Mouse (Mus musculus): ENCODE results near the gene Rspry1.

Gene Rspry1

DNA sequence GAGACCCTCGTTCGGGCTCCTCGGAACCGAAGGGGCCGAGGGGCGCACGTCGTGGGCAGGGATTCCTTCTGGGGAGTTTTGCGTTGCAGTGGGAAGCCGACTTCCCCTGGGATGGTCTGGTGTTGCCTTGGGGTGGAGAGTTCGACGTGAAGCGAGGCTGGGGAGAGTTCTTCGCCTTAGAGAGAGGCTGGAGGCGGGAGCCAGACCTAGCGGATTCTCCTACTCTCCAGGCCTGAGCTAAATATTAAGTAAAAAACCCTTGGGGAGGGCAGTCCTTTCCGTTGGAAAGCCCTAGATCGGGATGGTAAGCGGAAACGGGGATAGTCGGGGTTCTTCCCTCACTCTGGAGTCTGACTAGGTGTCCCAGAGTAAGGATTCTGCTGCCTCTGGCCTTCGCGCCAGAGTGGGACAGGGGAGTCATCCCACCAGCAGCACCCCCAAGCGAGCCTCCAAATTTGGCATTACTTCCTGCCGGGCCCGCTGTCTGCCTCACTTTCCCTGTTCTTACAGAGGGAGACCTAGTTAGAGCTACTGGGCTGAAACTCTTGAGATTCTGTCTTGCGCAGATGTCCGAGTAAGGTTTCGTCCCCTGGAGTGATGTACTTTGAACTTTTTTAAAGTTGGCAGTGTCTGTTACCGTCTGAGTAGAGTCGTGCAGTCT, 864 bp downstream of the Rspry1 start:
- DNase-seq (ENCODE audit: low read depth in 2 of 2, low spot score in 2 of 2) = peak; percentile 8 to 26

GRCm38 (mm10) chr8:94604030-94604429, 2.3 kb downstream of the Rspry1 start:
- no peak for DNase-seq (ENCODE audit: low read depth in 2 of 2, low spot score in 2 of 2)

DNA sequence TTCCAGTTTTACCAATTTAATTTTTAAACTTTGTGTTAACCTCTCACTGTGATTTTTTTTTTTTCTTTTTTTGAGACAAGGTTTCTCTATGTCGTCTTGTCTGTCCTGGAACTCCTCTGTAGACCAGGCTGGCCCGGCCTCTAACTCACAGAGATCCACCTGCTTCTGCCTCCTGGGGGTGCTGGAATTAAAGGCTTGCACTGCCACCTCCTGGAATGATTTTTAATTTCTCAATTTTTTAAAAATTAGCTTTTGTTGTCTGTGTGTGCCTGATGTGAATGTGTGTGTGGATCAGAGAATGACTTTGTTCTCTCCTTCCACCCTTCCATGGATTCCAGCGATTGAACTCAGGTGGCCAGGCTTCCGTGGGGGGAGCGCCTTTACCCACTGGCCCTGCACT, 5.3 kb downstream of the Rspry1 start:
- DNase-seq (ENCODE audit: low read depth in 2 of 2, low spot score in 2 of 2) = no peak

- DNase-seq (ENCODE audit: low read depth in 2 of 2, low spot score in 2 of 2) = no peak
These were observed 23.1 kb downstream of the Rspry1 start for GRCm38 (mm10) chr8:94624885-94625284.

DNA sequence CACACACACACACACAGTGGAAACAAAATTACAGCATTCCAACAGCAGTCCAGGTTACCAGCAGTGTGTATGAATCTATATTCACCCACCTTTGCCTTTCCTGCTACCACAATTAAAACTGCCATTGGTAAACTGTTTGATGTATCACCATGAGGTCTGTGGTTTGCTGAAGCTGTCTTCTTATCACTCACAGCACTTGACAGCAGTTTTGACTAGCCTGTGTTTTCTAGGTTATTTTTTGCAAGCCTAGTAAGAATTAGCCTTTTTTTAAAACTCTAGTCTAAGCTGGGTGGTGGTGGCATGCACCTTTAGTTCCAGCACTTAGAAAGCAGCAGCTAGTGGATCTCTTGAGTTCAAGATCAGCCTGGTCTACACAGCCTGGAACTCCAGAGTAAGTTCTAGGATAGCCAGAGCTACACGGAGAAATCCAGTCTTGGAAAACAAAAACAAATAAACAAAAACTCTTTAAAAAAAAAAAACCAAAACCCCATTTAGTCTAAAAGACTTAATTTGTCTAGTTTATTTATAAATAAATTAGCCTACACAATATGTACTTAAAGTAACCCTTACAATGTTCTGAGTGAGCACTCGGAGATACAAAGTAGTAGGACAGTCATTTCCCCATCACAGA, 31.9 kb downstream of the Rspry1 start:
- peak in 1 of 2 experiments; percentile 7 for DNase-seq (ENCODE audit: low read depth in 2 of 2, low spot score in 2 of 2)

DNA sequence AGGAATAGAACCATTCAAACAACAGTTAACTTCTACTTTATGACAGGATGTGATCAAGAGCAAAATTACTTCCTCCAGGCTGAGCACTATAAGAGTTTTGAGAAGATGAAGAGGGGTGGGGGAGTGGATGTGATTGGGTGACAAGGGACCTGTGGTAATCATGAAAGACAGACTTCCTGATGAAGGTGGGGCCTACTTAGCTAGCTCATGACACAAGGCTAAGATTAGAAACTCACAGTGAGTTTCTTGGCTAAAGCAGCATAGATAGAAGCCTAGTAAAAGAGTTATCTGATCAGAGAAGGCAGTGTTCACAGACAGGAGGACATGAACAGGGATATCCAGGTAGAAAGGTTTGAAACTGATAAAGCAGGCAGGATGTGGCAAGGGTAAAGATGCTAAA, 32.5 kb downstream of the Rspry1 start:
- peak; percentile 51 to 60 for DNase-seq (ENCODE audit: low read depth in 2 of 2, low spot score in 2 of 2)

DNA sequence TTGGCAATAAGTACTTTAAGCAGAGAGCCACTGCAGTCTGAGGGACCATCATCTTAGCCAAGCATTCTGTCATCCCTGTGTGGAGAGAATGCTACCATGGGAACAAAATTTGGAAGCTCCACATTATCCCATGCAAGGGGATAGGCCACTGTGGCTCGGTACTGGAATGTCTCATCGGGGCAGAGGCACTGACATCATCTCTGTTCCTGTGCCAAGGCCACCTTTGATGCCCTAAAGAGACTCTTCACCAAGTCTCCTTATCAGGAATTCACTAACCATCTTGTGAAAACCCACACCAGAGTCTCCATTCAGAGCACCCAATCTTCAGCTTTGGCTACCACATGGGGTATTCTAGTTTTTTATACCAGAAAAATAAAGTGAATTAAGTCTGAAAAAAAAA, 39.4 kb downstream of the Rspry1 start:
- no peak for DNase-seq (ENCODE audit: low read depth in 2 of 2, low spot score in 2 of 2)

- DNase-seq (ENCODE audit: low read depth in 2 of 2, low spot score in 2 of 2) = no peak
These were observed 40.2 kb downstream of the Rspry1 start for GRCm38 (mm10) chr8:94641938-94642337.

DNA sequence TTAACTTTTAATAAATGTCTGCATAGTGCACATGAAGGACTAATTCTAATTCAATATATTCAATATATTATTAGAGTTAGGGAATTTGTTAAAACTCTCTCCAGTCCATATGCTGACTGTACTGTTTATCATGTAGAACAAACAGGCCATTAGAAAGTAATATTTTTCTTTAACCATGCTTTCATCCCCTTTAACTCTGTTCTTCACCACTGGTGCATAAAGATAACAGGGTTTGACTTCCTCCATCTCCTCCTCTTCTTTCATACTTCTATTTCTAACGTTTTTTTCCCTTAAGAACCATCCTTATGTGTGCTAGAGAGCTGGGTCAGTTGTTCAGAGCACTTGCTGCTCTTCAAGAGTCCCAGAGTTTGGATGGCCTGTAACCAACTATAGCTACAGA, 43.5 kb downstream of the Rspry1 start:
- DNase-seq (ENCODE audit: low read depth in 2 of 2, low spot score in 2 of 2) = no peak

DNA sequence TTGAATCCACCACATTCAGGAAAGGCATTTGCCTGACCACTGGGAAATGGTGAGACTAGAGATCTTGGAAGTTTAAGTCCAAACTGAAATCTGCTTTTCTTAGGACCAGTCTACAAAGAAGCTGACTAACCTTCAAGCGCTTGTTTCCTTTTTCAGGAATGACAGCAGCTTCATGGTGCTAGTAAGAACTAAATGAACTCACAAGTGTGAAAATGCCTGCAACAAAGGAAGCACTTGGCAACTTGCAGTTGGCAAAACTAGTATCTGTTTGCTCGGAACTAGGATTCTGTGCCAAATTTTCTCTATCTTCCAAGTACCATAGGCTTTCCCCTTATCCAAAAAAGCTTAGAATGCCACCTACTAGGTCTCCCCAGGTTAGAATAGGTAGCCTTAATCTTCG, 44.4 kb downstream of the Rspry1 start:
- DNase-seq (ENCODE audit: low read depth in 2 of 2, low spot score in 2 of 2) = no peak

GRCm38 (mm10) chr8:94649496-94649895, 47.8 kb downstream of the Rspry1 start:
- no peak for DNase-seq (ENCODE audit: low read depth in 2 of 2, low spot score in 2 of 2)

GRCm38 (mm10) chr8:94652951-94653350, 51.2 kb downstream of the Rspry1 start:
- DNase-seq (ENCODE audit: low read depth in 2 of 2, low spot score in 2 of 2) = no peak

DNA sequence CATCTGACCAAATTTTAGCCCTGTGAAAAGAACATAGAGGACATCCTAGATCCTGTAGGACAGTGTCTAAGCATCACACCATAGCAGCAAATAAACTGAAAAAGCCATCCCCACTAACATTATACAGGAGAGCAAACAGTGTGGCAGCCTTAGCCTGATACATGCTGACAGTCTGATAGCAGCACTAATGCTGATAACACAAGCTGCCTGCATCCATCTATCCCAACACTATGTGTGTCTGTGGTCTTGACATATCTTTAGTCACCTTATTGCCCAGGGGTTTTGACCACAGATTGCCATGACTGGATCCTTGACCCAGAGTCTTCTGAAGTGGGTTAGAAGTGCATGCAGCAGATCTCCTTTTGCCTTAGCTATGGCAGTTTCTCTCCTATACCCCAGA, 53.3 kb downstream of the Rspry1 start:
- no peak for DNase-seq (ENCODE audit: low read depth in 2 of 2, low spot score in 2 of 2)

- DNase-seq (ENCODE audit: low read depth in 2 of 2, low spot score in 2 of 2) = no peak
These were observed 56.3 kb downstream of the Rspry1 start for GRCm38 (mm10) chr8:94658031-94658430.

DNA sequence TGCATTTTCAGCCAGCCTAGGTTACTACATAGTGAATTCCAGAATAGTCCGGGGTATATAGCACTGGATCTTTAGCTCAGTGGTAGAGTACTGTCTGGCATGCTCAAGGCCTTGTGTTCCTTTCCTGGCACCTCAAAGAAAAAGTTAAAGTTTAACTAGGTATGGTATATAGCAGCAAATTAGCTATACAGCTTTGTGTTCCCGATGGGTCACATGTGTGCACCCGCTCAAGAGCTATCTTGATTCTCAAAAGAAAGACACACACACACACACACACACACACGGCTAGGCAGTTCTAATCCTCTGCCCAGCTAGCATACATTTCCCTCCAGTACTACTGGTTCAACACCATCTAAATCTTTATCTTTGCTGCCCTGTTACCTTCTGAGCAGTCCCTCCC, 58.7 kb downstream of the Rspry1 start:
- no peak for DNase-seq (ENCODE audit: low read depth in 2 of 2, low spot score in 2 of 2)

GRCm38 (mm10) chr8:94664722-94665121, 63.0 kb downstream of the Rspry1 start:
- no peak for DNase-seq (ENCODE audit: low read depth in 2 of 2, low spot score in 2 of 2)

- DNase-seq (ENCODE audit: low read depth in 2 of 2, low spot score in 2 of 2) = peak; percentile 86 to 92
These were observed 64.9 kb downstream of the Rspry1 start, which contains the start of gene Arl2bp for GRCm38 (mm10) chr8:94666456-94667308. Gene Arl2bp (plus strand): TSS chr8:94666600.

- DNase-seq (ENCODE audit: low read depth in 2 of 2, low spot score in 2 of 2) = no peak
These were observed 72.6 kb downstream of the Rspry1 start for GRCm38 (mm10) chr8:94674384-94674783.

DNA sequence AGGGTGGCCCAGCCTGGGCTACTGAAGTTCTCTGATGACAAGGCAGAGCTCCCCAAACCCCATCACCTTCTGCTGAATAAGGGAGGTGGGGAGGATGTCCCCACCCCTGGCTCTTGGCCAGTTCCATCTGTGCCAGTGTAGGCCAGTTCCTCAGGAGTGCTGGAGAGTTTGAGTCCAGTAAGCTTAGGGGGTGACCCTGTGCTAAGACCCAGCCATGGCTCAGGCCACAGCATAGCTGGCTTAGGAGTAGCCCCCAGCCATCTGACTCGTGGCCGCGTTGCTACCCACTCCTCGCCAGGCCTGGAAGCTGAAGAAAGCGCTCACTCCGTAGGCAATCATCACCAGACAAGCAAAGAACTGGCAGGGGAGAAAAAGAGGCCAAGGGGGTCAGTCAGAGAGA, 74.2 kb downstream of the Rspry1 start:
- no peak for DNase-seq (ENCODE audit: low read depth in 2 of 2, low spot score in 2 of 2)

DNA sequence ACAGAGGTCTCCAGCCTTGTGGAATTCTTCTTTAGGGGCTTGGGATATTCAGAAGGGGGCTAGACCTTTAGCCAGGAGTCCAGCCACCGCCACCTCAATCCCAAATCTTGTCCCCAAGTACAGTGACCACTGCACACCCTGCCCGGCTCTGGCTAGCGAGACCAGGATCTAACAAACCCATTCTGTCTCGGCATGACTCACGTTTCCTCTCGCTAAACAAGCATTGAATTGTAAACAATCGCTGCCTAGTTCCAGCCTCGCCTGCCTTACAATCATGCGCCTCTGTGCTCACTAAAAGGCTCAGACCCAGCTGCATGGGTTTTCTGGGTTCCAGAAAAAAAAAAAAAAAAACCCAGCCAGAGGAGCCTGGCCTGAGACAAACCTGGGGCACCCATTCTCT, 76.8 kb downstream of the Rspry1 start:
- DNase-seq (ENCODE audit: low read depth in 2 of 2, low spot score in 2 of 2) = no peak

- DNase-seq (ENCODE audit: low read depth in 2 of 2, low spot score in 2 of 2) = no peak
These were observed 78.7 kb downstream of the Rspry1 start for GRCm38 (mm10) chr8:94680414-94680813.

Measured in CD8-positive naive resting alpha-beta T cell, adult 2 months (primary cell).